Mouse (Mus musculus) midbrain, embryonic 16.5 days (tissue): ENCODE results near the gene Igf2bp3. TPM values are rescaled to one million over a fixed set of nuclear protein-coding genes. Genes with fewer than 3 reads are reported as not detected.

Experiments
- ATAC-seq: fragments of 200-750 bp; cut with Nextera tagmentation; 2 replicates; pipeline ENCODE4 v1.8.0; 2017; ENCODE audit warnings: moderate TSS enrichment
- H3K27ac ChIP-seq: fragments of 300-500 bp; sonication (generic); 2 replicates; pipeline ENCODE4 v1.5.1; 2014; ENCODE audit warnings: mild to moderate bottlenecking, low read length, mixed read lengths
- H3K27me3 ChIP-seq: fragments of 300-500 bp; sonication (generic); 2 replicates; pipeline ENCODE4 v1.6.1; 2014; ENCODE audit warnings: low read depth, low read length, mixed read lengths; ENCODE audit not compliant: control insufficient read depth, insufficient read depth
- H3K36me3 ChIP-seq: fragments of 300-500 bp; sonication (generic); 2 replicates; pipeline ENCODE4 v1.6.1; 2014; ENCODE audit warnings: mild to moderate bottlenecking, low read length, moderate library complexity, mixed read lengths; ENCODE audit not compliant: control insufficient read depth, insufficient read depth
- H3K4me1 ChIP-seq: fragments of 300-500 bp; sonication (generic); 2 replicates; pipeline ENCODE4 v1.6.1; 2014; ENCODE audit warnings: mild to moderate bottlenecking, low read length, mixed read lengths; ENCODE audit not compliant: control insufficient read depth, insufficient read depth
- H3K4me2 ChIP-seq: fragments of 300-500 bp; sonication (generic); 2 replicates; pipeline ENCODE4 v1.6.1; 2014; ENCODE audit warnings: mild to moderate bottlenecking, low read length, mixed read lengths
- H3K4me3 ChIP-seq: fragments of 300-500 bp; sonication (generic); 2 replicates; pipeline ENCODE4 v1.5.1; 2014; ENCODE audit warnings: low read depth, mild to moderate bottlenecking, low read length, moderate library complexity, mixed read lengths
- H3K9ac ChIP-seq: fragments of 300-500 bp; sonication (generic); 2 replicates; pipeline ENCODE4 v1.6.1; 2014; ENCODE audit warnings: low read depth, low read length, mixed read lengths
- H3K9me3 ChIP-seq: fragments of 300-500 bp; sonication (generic); replicated peaks from 2 replicates; pipeline ENCODE4 v1.6.1; 2014; ENCODE audit warnings: mild to moderate bottlenecking, low read length, mixed read lengths; ENCODE audit not compliant: control insufficient read depth, poor library complexity, severe bottlenecking
- WGBS: fragments of 180-500 bp; shearing (Covaris S2); extraction: QIAGEN DNeasy Blood & Tissue Kit; methylation state at CpG from one replicate; pipeline ENCODE4 v1.1.7; 2014; 5-methylcytosine and 5-hydroxymethylcytosine counted together
- polyA plus RNA-seq: library from polyadenylated mRNA; unstranded; fragments of >200 nt; fragmentation: Nextera tagmentation; extraction: Ambion mirVana; gene quantifications from 2 replicates; pipeline ENCODE4 v1.2.1, GENCODE M21; 2015

Igf2bp3 gene
- polyA plus RNA-seq, 1 experiment from 2014 or later: 17.1 TPM

GRCm38 (mm10) chr6:49151465-49151864, 63.3 kb downstream of the Igf2bp3 start:
- Histone ChIP-seq H3K27ac (no peak overlapping the region), H3K36me3 (no peaks in the 10 kb centered on the region), H3K9ac (no peak overlapping the region), H3K4me2 (no peak overlapping the region), H3K27me3 (no peaks in the 10 kb centered on the region), H3K4me1 (peaks cover 7% of the 10 kb centered on the region; the same call in 1 of the 2 replicates), H3K9me3 (no peaks in the 10 kb centered on the region), H3K4me3 (no peak overlapping the region)
- no peak for ATAC-seq
- 48% methylated on average over 4 of the region's 4 CpGs for WGBS

- ATAC-seq: no peak
- Histone ChIP-seq H3K9me3 (no peaks in the 10 kb centered on the region), H3K9ac (no peak overlapping the region), H3K4me2 (no peak overlapping the region), H3K36me3 (no peaks in the 10 kb centered on the region), H3K27me3 (no peaks in the 10 kb centered on the region), H3K4me1 (peaks cover 5% of the 10 kb centered on the region; the same call in 1 of the 2 replicates), H3K4me3 (no peak overlapping the region), H3K27ac (no peak overlapping the region)
- 83% methylated on average over 9 of the region's 9 CpGs for WGBS
Measured at GRCm38 (mm10) chr6:49150349-49151229, 64.2 kb downstream of the Igf2bp3 start.

- no peak overlapping the region for H3K27ac ChIP-seq
- no peaks in the 10 kb centered on the region for H3K9me3 ChIP-seq
- H3K9ac ChIP-seq: no peak overlapping the region
- H3K36me3 ChIP-seq: no peaks in the 10 kb centered on the region
- no peak for ATAC-seq
- WGBS: 76% methylated on average over 5 of the region's 5 CpGs
- H3K4me2 ChIP-seq: no peak overlapping the region
- peaks cover 5% of the 10 kb centered on the region; the same call in 1 of the 2 replicates for H3K4me1 ChIP-seq
- H3K27me3 ChIP-seq: no peaks in the 10 kb centered on the region
- no peak overlapping the region for H3K4me3 ChIP-seq
Measured at GRCm38 (mm10) chr6:49149202-49149930, 65.4 kb downstream of the Igf2bp3 start.

- WGBS: 75% methylated on average over 4 of the region's 4 CpGs
- ATAC-seq: no peak
Measured at GRCm38 (mm10) chr6:49148781-49149180, 66.0 kb downstream of the Igf2bp3 start.

GRCm38 (mm10) chr6:49148368-49148767, 66.4 kb downstream of the Igf2bp3 start:
- no peaks in the 10 kb centered on the region for H3K9me3 ChIP-seq
- 91% methylated on average over 7 of the region's 7 CpGs for WGBS

More at GRCm38 (mm10) chr6:49148781-49149180, 66.0 kb downstream of the Igf2bp3 start:
- Histone ChIP-seq H3K4me1 (peaks cover 5% of the 10 kb centered on the region; the same call in 1 of the 2 replicates), H3K27me3 (no peaks in the 10 kb centered on the region), H3K4me3 (no peak overlapping the region), H3K27ac (no peak overlapping the region), H3K9me3 (no peaks in the 10 kb centered on the region), H3K9ac (no peak overlapping the region), H3K4me2 (no peak overlapping the region), H3K36me3 (no peaks in the 10 kb centered on the region)

GRCm38 (mm10) chr6:49146461-49146860, 68.3 kb downstream of the Igf2bp3 start:
- no peaks in the 10 kb centered on the region for H3K9me3 ChIP-seq
- 60% methylated on average over 2 of the region's 2 CpGs for WGBS
- no peaks in the 10 kb centered on the region for H3K36me3 ChIP-seq
- no peak overlapping the region for H3K4me2 ChIP-seq
- H3K9ac ChIP-seq: no peak overlapping the region
- H3K27ac ChIP-seq: no peak overlapping the region
- ATAC-seq: no peak
- H3K4me3 ChIP-seq: no peak overlapping the region
- no peaks in the 10 kb centered on the region for H3K27me3 ChIP-seq
- peaks cover 1% of the 10 kb centered on the region; the same call in 1 of the 2 replicates for H3K4me1 ChIP-seq

More at GRCm38 (mm10) chr6:49148368-49148767, 66.4 kb downstream of the Igf2bp3 start:
- Histone ChIP-seq H3K4me3 (no peak overlapping the region), H3K27ac (no peak overlapping the region), H3K4me1 (peaks cover 5% of the 10 kb centered on the region; the same call in 1 of the 2 replicates), H3K27me3 (no peaks in the 10 kb centered on the region), H3K4me2 (no peak overlapping the region), H3K36me3 (no peaks in the 10 kb centered on the region), H3K9ac (no peak overlapping the region)
- no peak for ATAC-seq

- Histone ChIP-seq H3K27ac (no peak overlapping the region), H3K4me2 (no peak overlapping the region), H3K27me3 (no peaks in the 10 kb centered on the region), H3K9ac (no peak overlapping the region), H3K4me3 (no peak overlapping the region), H3K36me3 (no peaks in the 10 kb centered on the region), H3K4me1 (no peaks in the 10 kb centered on the region), H3K9me3 (no peaks in the 10 kb centered on the region)
- 86% methylated on average over 9 of the region's 9 CpGs for WGBS
- no peak for ATAC-seq
Measured at GRCm38 (mm10) chr6:49142428-49142827, 72.3 kb downstream of the Igf2bp3 start.

GRCm38 (mm10) chr6:49141125-49141524, 73.6 kb downstream of the Igf2bp3 start:
- no peak for ATAC-seq
- Histone ChIP-seq H3K9me3 (no peaks in the 10 kb centered on the region), H3K36me3 (no peaks in the 10 kb centered on the region), H3K4me2 (no peak overlapping the region), H3K9ac (no peak overlapping the region), H3K27me3 (no peaks in the 10 kb centered on the region), H3K4me1 (no peaks in the 10 kb centered on the region), H3K27ac (no peak overlapping the region), H3K4me3 (no peak overlapping the region)
- 79% methylated on average over 5 of the region's 5 CpGs for WGBS
